Mouse (Mus musculus) heart, adult 2 months (tissue): Measurements from ENCODE around the gene Lepr. TPM values are rescaled to one million over a fixed set of nuclear protein-coding genes. Genes with fewer than 3 reads are reported as not detected.

Experiments
- DNase-seq, 2 experiments: peaks; one replicate each; pipeline ENCODE4 v3.0.0; 2021
- H3K27ac ChIP-seq: fragments of 200-600 bp; 2 replicates; pipeline ENCODE4 v1.8.1; 2022
- H3K27me3 ChIP-seq: fragments of 200-500 bp; 2 replicates; pipeline ENCODE4 v1.6.1; 2012; ENCODE audit warnings: mild to moderate bottlenecking, low read length, inconsistent platforms, mixed read lengths; ENCODE audit not compliant: control insufficient read depth, insufficient read depth
- H3K36me3 ChIP-seq: fragments of 200-500 bp; 2 replicates; pipeline ENCODE4 v1.6.1; 2012; ENCODE audit warnings: low read length, inconsistent platforms; ENCODE audit not compliant: control insufficient read depth, insufficient read depth
- H3K4me1 ChIP-seq: fragments of 200-500 bp; 2 replicates; pipeline ENCODE4 v1.6.1; 2011; ENCODE audit warnings: low read length; ENCODE audit not compliant: control insufficient read depth, insufficient read depth
- H3K4me3 ChIP-seq: fragments of 200-600 bp; 2 replicates; pipeline ENCODE4 v1.8.1; 2022
- H3K79me2 ChIP-seq: fragments of 200-500 bp; replicated peaks from 2 replicates; pipeline ENCODE4 v1.6.1; 2012; ENCODE audit warnings: mild to moderate bottlenecking, inconsistent platforms, low read length, moderate library complexity, mixed read lengths; ENCODE audit not compliant: control insufficient read depth, insufficient read depth
- H3K9ac ChIP-seq: fragments of 200-500 bp; 2 replicates; pipeline ENCODE4 v1.6.1; 2012; ENCODE audit warnings: low read depth, mild to moderate bottlenecking, control low read depth, inconsistent platforms, low read length, mixed read lengths
- CTCF ChIP-seq: fragments of 200-600 bp; IDR thresholded peaks from 2 replicates; pipeline ENCODE4 v1.8.1; 2022; ENCODE audit warnings: antibody characterized with exemption, mild to moderate bottlenecking, moderate library complexity
- EP300 ChIP-seq: fragments of 200-500 bp; IDR thresholded peaks from 2 replicates; pipeline ENCODE4 v1.6.1; 2011; ENCODE audit warnings: low read depth, low read length, control low read depth; ENCODE audit not compliant: insufficient read depth
- POLR2A ChIP-seq: fragments of 200-500 bp; IDR thresholded peaks from 2 replicates; pipeline ENCODE4 v1.6.1; 2011; ENCODE audit warnings: mild to moderate bottlenecking, low read depth, low read length, control low read depth; ENCODE audit not compliant: insufficient read depth
- WGBS: fragments of 180-500 bp; shearing (Covaris S2); methylation state at CpG from one replicate; pipeline ENCODE4 v1.1.7; 2018; 5-methylcytosine and 5-hydroxymethylcytosine counted together
- intact Hi-C: fragments of 180-260 bp; cut with DNase I; formaldehyde crosslinking; loops from one replicate; pipeline ENCODE4 v1.15.1; 2025
- polyA plus RNA-seq: library from polyadenylated mRNA; depleted of rRNA; stranded (reverse); fragments of >200 nt; gene quantifications from 2 replicates; pipeline ENCODE4 v1.2.3, GENCODE M21; 2012
- total RNA-seq, 2 experiments: library from RNA; stranded (reverse); gene quantifications; 2 replicates each; pipeline ENCODE4 v1.2.3; 2021

Gene Lepr
- total and polyA plus RNA-seq, 3 experiments, result 0.80 to 3.9 (median 3.2) TPM

- H3K27ac ChIP-seq, result no peak overlapping the region
- H3K4me3 ChIP-seq, result no peak overlapping the region
- H3K4me1 ChIP-seq, result peaks cover 2% of the 10 kb centered on the region
- no peak overlapping the region for H3K9ac ChIP-seq
- no peak for TF ChIP-seq POLR2A
- peak; percentile 14; the same call in 1 of the 2 replicates for TF ChIP-seq CTCF
- H3K27me3 ChIP-seq, result no peaks in the 10 kb centered on the region
- no peaks in the 10 kb centered on the region for H3K79me2 ChIP-seq
- peak in 1 of 2 experiments; percentile 13 for DNase-seq
- intact Hi-C loops, result no loop called here
- no peaks in the 10 kb centered on the region for H3K36me3 ChIP-seq
- 51% methylated on average over 3 of the region's 3 CpGs for WGBS
These were observed 34.1 kb upstream of the Lepr start for GRCm38 (mm10) chr4:101683086-101683485.

- Histone ChIP-seq H3K27ac (no peak overlapping the region), H3K4me1 (peaks cover 4% of the 10 kb centered on the region), H3K9ac (no peak overlapping the region), H3K4me3 (no peak overlapping the region), H3K79me2 (no peaks in the 10 kb centered on the region), H3K27me3 (no peaks in the 10 kb centered on the region), H3K36me3 (peaks cover 4% of the 10 kb centered on the region)
- WGBS, result 59% methylated on average over 3 of the region's 3 CpGs
- TF ChIP-seq POLR2A (no peak), CTCF (no peak), EP300 (no peak)
- intact Hi-C loops, result loop anchor here (5.0 kb wide), 2 partner anchors 33 to 37 kb away; no protein-coding TSS in a partner anchor
- DNase-seq, result no peak
These were observed 32.4 kb upstream of the Lepr start for GRCm38 (mm10) chr4:101684821-101685220.

GRCm38 (mm10) chr4:101686227-101686810 lies 30.9 kb upstream of the Lepr start:
- WGBS, result 55% methylated on average over 13 of the region's 13 CpGs
- Histone ChIP-seq H3K9ac (no peak overlapping the region), H3K4me3 (no peak overlapping the region), H3K27ac (no peak overlapping the region), H3K4me1 (peaks cover 4% of the 10 kb centered on the region), H3K27me3 (no peaks in the 10 kb centered on the region), H3K79me2 (no peaks in the 10 kb centered on the region), H3K36me3 (peaks cover 4% of the 10 kb centered on the region)
- TF ChIP-seq EP300 (no peak), CTCF (no peak), POLR2A (no peak)
- intact Hi-C loops, result loop anchor here (5.0 kb wide), 2 partner anchors 34 to 36 kb away; no protein-coding TSS in a partner anchor
- DNase-seq, result no peak

- DNase-seq, result no peak
- WGBS, result 38% methylated on average over 4 of the region's 4 CpGs
- Histone ChIP-seq H3K36me3 (peaks cover 4% of the 10 kb centered on the region), H3K4me3 (no peak overlapping the region), H3K9ac (no peak overlapping the region), H3K4me1 (peaks cover 3% of the 10 kb centered on the region), H3K27ac (peak overlapping the region; percentile 71), H3K79me2 (no peaks in the 10 kb centered on the region), H3K27me3 (no peaks in the 10 kb centered on the region)
- TF ChIP-seq POLR2A (no peak), EP300 (no peak), CTCF (no peak)
- intact Hi-C loops, result loop anchor here (5.0 kb wide), 2 partner anchors 33 to 37 kb away; no protein-coding TSS in a partner anchor
These were observed 28.0 kb upstream of the Lepr start for GRCm38 (mm10) chr4:101689241-101689640.

GRCm38 (mm10) chr4:101689645-101690044 lies 27.6 kb upstream of the Lepr start:
- Histone ChIP-seq H3K79me2 (no peaks in the 10 kb centered on the region), H3K9ac (no peak overlapping the region), H3K4me1 (peaks cover 3% of the 10 kb centered on the region), H3K27me3 (no peaks in the 10 kb centered on the region), H3K27ac (peak overlapping the region; percentile 71), H3K4me3 (no peak overlapping the region), H3K36me3 (peaks cover 4% of the 10 kb centered on the region)
- no peak for TF ChIP-seq EP300
- TF ChIP-seq POLR2A, result no peak
- no peak for TF ChIP-seq CTCF
- 44% methylated on average over 5 of the region's 5 CpGs for WGBS
- no peak for DNase-seq
- intact Hi-C loops, result loop anchor here (5.0 kb wide), 3 partner anchors 33 to 43 kb away; no protein-coding TSS in a partner anchor

GRCm38 (mm10) chr4:101692892-101693291 lies 24.3 kb upstream of the Lepr start:
- Histone ChIP-seq H3K27me3 (no peaks in the 10 kb centered on the region), H3K4me1 (peaks cover 3% of the 10 kb centered on the region), H3K79me2 (no peaks in the 10 kb centered on the region), H3K9ac (no peak overlapping the region), H3K4me3 (no peak overlapping the region), H3K36me3 (peaks cover 4% of the 10 kb centered on the region), H3K27ac (no peak overlapping the region)
- intact Hi-C loops, result loop anchor here (5.0 kb wide), 1 partner anchor 39 kb away; no protein-coding TSS in a partner anchor
- 37% methylated on average over 4 of the region's 4 CpGs for WGBS
- DNase-seq, result peak; percentile 45 to 48
- TF ChIP-seq CTCF (no peak), EP300 (no peak), POLR2A (no peak)
